Mouse (Mus musculus) neural tube, embryonic 15.5 days (tissue): ENCODE measurements at regions not wholly inside any gene's neighbourhood (a gene's known extent, or its start where the extent isn't known, plus 50 kb on each side); places are given as distances from the start of the nearest gene placed in this dataset.

Experiments
- ATAC-seq: fragments of 200-750 bp; cut with Nextera tagmentation; 2 replicates; pipeline ENCODE4 v1.8.0; 2017; ENCODE audit warnings: mild to moderate bottlenecking, moderate TSS enrichment, moderate library complexity; ENCODE audit not compliant: low FRiP score
- H3K27ac ChIP-seq: fragments of 300-500 bp; sonication (generic); replicated peaks from 2 replicates; pipeline ENCODE4 v1.5.1; 2015; ENCODE audit warnings: mild to moderate bottlenecking, inconsistent platforms
- H3K27me3 ChIP-seq: fragments of 300-500 bp; sonication (generic); replicated peaks from 2 replicates; pipeline ENCODE4 v1.6.1; 2015; ENCODE audit warnings: inconsistent platforms
- H3K36me3 ChIP-seq: fragments of 300-500 bp; sonication (generic); 2 replicates; pipeline ENCODE4 v1.6.1; 2015; ENCODE audit warnings: inconsistent platforms
- H3K4me1 ChIP-seq: fragments of 300-500 bp; sonication (generic); 2 replicates; pipeline ENCODE4 v1.6.1; 2015; ENCODE audit warnings: inconsistent platforms
- H3K4me2 ChIP-seq: fragments of 300-500 bp; sonication (generic); 2 replicates; pipeline ENCODE4 v1.6.1; 2015; ENCODE audit warnings: inconsistent platforms, mild to moderate bottlenecking, moderate library complexity
- H3K4me3 ChIP-seq: fragments of 300-500 bp; sonication (generic); replicated peaks from 2 replicates; pipeline ENCODE4 v1.5.1; 2015; ENCODE audit warnings: mild to moderate bottlenecking, inconsistent platforms
- H3K9ac ChIP-seq: fragments of 300-500 bp; sonication (generic); replicated peaks from 2 replicates; pipeline ENCODE4 v1.6.1; 2015; ENCODE audit warnings: mild to moderate bottlenecking, inconsistent platforms
- H3K9me3 ChIP-seq: fragments of 300-500 bp; sonication (generic); replicated peaks from 2 replicates; pipeline ENCODE4 v1.6.1; 2016; ENCODE audit warnings: inconsistent platforms
- WGBS: fragments of 180-500 bp; shearing (Covaris S2); methylation state at CpG from one replicate; pipeline ENCODE4 v1.1.7; 2015; ENCODE audit warnings: mixed read lengths; 5-methylcytosine and 5-hydroxymethylcytosine counted together

DNA sequence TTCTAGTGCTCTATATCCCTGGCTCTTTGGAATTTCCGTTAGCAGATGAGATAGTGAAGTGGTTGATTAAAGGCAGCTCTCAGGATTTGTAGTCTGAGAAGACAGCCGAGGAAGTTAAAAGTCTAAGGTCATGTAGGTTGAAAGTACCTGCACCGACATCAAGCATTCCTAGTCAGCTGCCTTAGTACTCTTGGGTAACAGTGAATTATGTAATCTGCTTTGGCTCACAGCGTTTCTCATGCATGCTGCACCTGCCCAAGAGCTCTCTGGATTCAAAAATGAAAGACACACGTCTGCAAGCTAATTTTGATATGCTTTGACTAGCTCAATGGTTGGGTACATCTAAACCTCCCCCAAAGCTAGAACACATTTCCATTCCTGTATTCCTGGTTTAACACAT lies 849.6 kb downstream of the Cdh8 start:
- H3K4me2 ChIP-seq, result no peak overlapping the region
- no peaks in the 10 kb centered on the region for H3K36me3 ChIP-seq
- no peaks in the 10 kb centered on the region for H3K4me1 ChIP-seq
- no peak overlapping the region for H3K4me3 ChIP-seq
- no peaks in the 10 kb centered on the region for H3K27me3 ChIP-seq
- H3K27ac ChIP-seq, result no peak overlapping the region
- no peaks in the 10 kb centered on the region for H3K9me3 ChIP-seq
- H3K9ac ChIP-seq, result no peak overlapping the region
- no peak for ATAC-seq
- 80% methylated on average over 5 of the region's 5 CpGs for WGBS

DNA sequence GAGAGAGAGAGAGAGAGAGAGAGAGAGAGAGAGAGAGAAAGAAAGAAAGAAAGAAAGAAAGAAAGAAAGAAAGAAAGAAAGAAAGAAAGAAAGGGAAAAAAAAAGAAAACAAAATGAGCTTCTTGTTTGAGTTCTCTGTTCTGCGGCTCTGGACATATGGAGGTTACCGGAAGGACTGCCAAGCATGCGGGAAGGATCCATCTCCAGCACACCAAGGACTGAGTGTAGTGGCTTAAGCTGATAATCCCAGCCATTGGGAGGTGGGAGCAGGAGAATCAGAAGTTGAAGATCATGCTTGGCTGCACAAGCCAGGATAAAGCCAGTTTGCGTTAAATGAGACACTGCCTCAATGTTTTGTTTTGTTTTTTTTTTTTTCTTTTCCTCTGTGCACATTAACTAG lies 897.8 kb downstream of the Cdh8 start:
- H3K9me3 ChIP-seq, result no peaks in the 10 kb centered on the region
- H3K27ac ChIP-seq, result no peak overlapping the region
- no peaks in the 10 kb centered on the region for H3K36me3 ChIP-seq
- ATAC-seq, result no peak
- 82% methylated on average over 4 of the region's 4 CpGs for WGBS
- no peaks in the 10 kb centered on the region for H3K4me1 ChIP-seq
- H3K4me2 ChIP-seq, result no peak overlapping the region
- H3K9ac ChIP-seq, result no peak overlapping the region
- H3K4me3 ChIP-seq, result no peak overlapping the region
- H3K27me3 ChIP-seq, result no peaks in the 10 kb centered on the region

DNA sequence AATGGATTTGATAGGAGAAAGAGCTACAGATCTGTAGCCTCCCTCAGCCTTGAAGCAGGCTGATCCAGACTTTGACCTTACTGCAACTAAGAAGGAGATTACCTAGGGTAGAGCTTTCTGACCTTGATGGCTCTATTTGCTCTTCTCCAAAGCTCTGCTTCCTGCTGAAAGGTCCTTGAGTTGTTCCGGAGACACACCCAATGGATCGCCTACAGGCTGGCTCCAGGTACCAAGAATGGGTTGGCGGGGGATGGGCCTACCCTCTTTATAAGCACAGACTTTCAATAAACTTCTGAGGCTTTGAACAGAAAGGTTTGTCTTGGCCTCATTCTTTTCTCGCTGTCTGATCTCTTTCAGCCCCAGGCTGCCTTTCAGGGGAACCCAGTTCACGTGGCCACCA lies 901.0 kb downstream of the Cdh8 start:
- no peak overlapping the region for H3K4me3 ChIP-seq
- no peaks in the 10 kb centered on the region for H3K9me3 ChIP-seq
- 79% methylated on average over 5 of the region's 5 CpGs for WGBS
- H3K36me3 ChIP-seq, result no peaks in the 10 kb centered on the region
- no peaks in the 10 kb centered on the region for H3K4me1 ChIP-seq
- H3K9ac ChIP-seq, result no peak overlapping the region
- no peak for ATAC-seq
- H3K27ac ChIP-seq, result no peak overlapping the region
- no peak overlapping the region for H3K4me2 ChIP-seq
- no peaks in the 10 kb centered on the region for H3K27me3 ChIP-seq

DNA sequence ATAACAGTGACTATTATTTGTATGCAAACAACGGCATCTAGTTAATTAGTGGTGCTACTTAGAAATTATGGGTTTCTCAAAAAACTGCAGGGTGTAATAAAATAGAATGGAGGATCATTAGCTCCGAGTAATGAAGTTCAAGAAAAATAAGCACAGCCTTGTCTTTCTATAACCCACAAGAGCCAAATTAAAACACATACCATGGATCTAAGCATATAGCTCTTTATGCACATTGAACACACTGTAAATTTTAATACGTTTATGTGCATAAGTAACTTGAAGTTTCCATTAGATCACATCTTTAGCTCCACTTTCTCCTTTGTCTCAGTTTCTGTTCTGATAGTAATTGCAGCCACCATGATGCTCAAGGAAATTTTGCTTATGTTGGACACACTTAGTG lies 919.5 kb downstream of the Cdh8 start:
- Histone ChIP-seq H3K27ac (no peak overlapping the region), H3K27me3 (no peaks in the 10 kb centered on the region), H3K4me3 (no peak overlapping the region), H3K9me3 (no peaks in the 10 kb centered on the region), H3K9ac (no peak overlapping the region), H3K36me3 (no peaks in the 10 kb centered on the region), H3K4me2 (no peak overlapping the region), H3K4me1 (no peaks in the 10 kb centered on the region)
- 46% methylated on average over 3 of the region's 3 CpGs for whole genome bisulfite sequencing
- no peak for ATAC-seq

DNA sequence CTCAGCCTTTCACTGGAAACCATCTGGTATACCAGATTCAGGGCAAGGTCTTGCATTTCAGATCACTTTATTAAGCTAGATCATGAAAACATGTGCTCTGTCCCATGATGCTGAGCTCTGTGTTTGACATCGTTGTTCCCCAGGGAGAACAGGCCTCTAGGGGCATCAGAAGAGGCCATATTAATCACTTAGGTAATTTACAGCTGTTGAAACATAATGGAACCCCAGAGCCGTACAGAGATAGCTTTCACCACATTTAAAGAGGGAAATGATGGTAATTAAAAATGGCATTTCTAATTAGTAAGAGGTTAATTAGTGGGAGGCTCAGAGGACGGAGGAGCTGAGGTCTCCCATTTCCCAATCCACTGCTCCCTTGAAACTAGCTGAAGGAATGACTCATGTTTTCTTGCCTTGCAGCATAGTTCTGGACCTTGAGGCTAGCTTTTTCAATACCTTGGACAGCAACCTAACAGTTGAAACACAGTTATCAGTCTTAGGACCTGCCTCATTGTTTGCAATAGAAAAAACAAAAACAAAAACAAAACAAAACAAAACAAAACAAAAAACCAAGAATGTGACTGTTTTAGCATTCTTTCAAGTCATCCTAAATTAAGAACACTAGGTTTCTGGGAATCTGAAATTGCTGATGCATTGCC lies 952.8 kb downstream of the Cdh8 start:
- no peaks in the 10 kb centered on the region for H3K27me3 ChIP-seq
- no peak overlapping the region for H3K9ac ChIP-seq
- no peaks in the 10 kb centered on the region for H3K9me3 ChIP-seq
- H3K4me2 ChIP-seq, result no peak overlapping the region
- no peaks in the 10 kb centered on the region for H3K36me3 ChIP-seq
- H3K4me1 ChIP-seq, result no peaks in the 10 kb centered on the region
- H3K27ac ChIP-seq, result no peak overlapping the region
- no peak overlapping the region for H3K4me3 ChIP-seq
- WGBS, result 24% methylated on average over 3 of the region's 3 CpGs
- ATAC-seq, result no peak

DNA sequence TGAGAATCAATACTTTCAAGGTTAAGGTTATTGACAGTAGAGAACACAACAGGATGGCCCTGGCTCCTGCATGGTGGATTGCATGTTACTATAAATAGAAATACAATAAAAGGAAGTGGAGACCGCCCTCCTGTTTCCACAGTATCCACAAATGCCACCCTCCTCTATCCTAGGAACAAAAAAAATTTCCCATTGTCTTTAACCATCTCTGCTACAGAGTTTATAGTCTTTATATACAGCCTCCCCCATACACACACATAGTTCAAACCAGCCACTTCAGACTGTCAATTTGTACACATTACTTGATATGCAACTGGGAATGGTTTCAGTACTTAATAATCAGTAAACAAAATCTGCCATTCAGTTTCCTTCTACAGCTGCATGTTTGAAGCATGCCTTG lies 960.7 kb downstream of the Cdh8 start:
- Histone ChIP-seq H3K27me3 (no peaks in the 10 kb centered on the region), H3K36me3 (no peaks in the 10 kb centered on the region), H3K4me2 (no peak overlapping the region), H3K4me1 (no peaks in the 10 kb centered on the region), H3K9me3 (no peaks in the 10 kb centered on the region), H3K9ac (no peak overlapping the region), H3K27ac (no peak overlapping the region), H3K4me3 (no peak overlapping the region)
- 75% methylated on average over 1 of the region's 1 CpGs for WGBS
- no peak for ATAC-seq
